Mouse (Mus musculus) limb, embryonic 10.5 days (tissue): Measurements from ENCODE around the gene Pate2. TPM values are rescaled to one million over a fixed set of nuclear protein-coding genes. Genes with fewer than 3 reads are reported as not detected.

Experiments used
- DNase-seq: peaks from one replicate; pipeline ENCODE4 v3.0.0-alpha.2; 2017; ENCODE audit warnings: low spot score
- H3K27ac ChIP-seq: fragments of 300-500 bp; sonication (generic); 2 replicates; pipeline ENCODE4 v1.5.1; 2016; ENCODE audit warnings: mild to moderate bottlenecking
- H3K27me3 ChIP-seq: fragments of 300-500 bp; sonication (generic); 2 replicates; pipeline ENCODE4 v1.6.1; 2016; ENCODE audit warnings: low read depth, mild to moderate bottlenecking; ENCODE audit not compliant: poor library complexity, severe bottlenecking
- H3K36me3 ChIP-seq: fragments of 300-500 bp; sonication (generic); 2 replicates; pipeline ENCODE4 v1.6.1; 2016; ENCODE audit warnings: mild to moderate bottlenecking, moderate library complexity
- H3K4me1 ChIP-seq: fragments of 300-500 bp; sonication (generic); 2 replicates; pipeline ENCODE4 v1.6.1; 2016
- H3K4me3 ChIP-seq: fragments of 300-500 bp; sonication (generic); 2 replicates; pipeline ENCODE4 v1.5.1; 2016; ENCODE audit warnings: mild to moderate bottlenecking, moderate library complexity
- H3K9me3 ChIP-seq: fragments of 300-500 bp; sonication (generic); replicated peaks from 2 replicates; pipeline ENCODE4 v1.6.1; 2016; ENCODE audit warnings: mild to moderate bottlenecking
- WGBS: fragments of 180-500 bp; shearing (Covaris S2); methylation state at CpG from one replicate; pipeline ENCODE4 v1.1.7; 2016; 5-methylcytosine and 5-hydroxymethylcytosine counted together
- polyA plus RNA-seq: library from polyadenylated mRNA; unstranded; fragments of >200 nt; fragmentation: Nextera tagmentation; extraction: Ambion mirVana; gene quantifications from 2 replicates; pipeline ENCODE4 v1.2.1, GENCODE M21; 2016

Gene Pate2
- polyA plus RNA-seq, 1 experiment from 2014 or later = 1.2 TPM

- H3K4me3 ChIP-seq = no peak overlapping the region
- DNase-seq = peak; percentile 29
- no peaks in the 10 kb centered on the region for H3K27me3 ChIP-seq
- no peaks in the 10 kb centered on the region for H3K9me3 ChIP-seq
- WGBS = 91% methylated on average over 5 of the region's 5 CpGs
- peaks cover 10% of the 10 kb centered on the region for H3K4me1 ChIP-seq
- no peaks in the 10 kb centered on the region for H3K36me3 ChIP-seq
- H3K27ac ChIP-seq = no peak overlapping the region
Measured at GRCm38 (mm10) chr9:35541024-35541423, 29.1 kb upstream of the Pate2 start.

GRCm38 (mm10) chr9:35541488-35541887, 28.6 kb upstream of the Pate2 start:
- H3K27me3 ChIP-seq = no peaks in the 10 kb centered on the region
- H3K4me3 ChIP-seq = no peak overlapping the region
- H3K36me3 ChIP-seq = no peaks in the 10 kb centered on the region
- H3K9me3 ChIP-seq = no peaks in the 10 kb centered on the region
- no peak overlapping the region for H3K27ac ChIP-seq
- 12% methylated on average over 6 of the region's 6 CpGs for WGBS
- DNase-seq = peak; percentile 93
- peaks cover 10% of the 10 kb centered on the region for H3K4me1 ChIP-seq

GRCm38 (mm10) chr9:35541941-35542340, 28.1 kb upstream of the Pate2 start:
- H3K27ac ChIP-seq = no peak overlapping the region
- peak; percentile 7 for DNase-seq
- H3K9me3 ChIP-seq = no peaks in the 10 kb centered on the region

GRCm38 (mm10) chr9:35543099-35543860, 26.8 kb upstream of the Pate2 start:
- 87% methylated on average over 14 of the region's 14 CpGs for WGBS
- no peaks in the 10 kb centered on the region for H3K27me3 ChIP-seq
- no peaks in the 10 kb centered on the region for H3K9me3 ChIP-seq
- H3K4me3 ChIP-seq = no peak overlapping the region
- H3K27ac ChIP-seq = no peak overlapping the region
- peaks cover 2% of the 10 kb centered on the region for H3K4me1 ChIP-seq
- no peaks in the 10 kb centered on the region for H3K36me3 ChIP-seq
- no peak for DNase-seq

More at GRCm38 (mm10) chr9:35541941-35542340, 28.1 kb upstream of the Pate2 start:
- no peaks in the 10 kb centered on the region for H3K36me3 ChIP-seq
- WGBS = 74% methylated on average over 6 of the region's 6 CpGs
- H3K4me1 ChIP-seq = peaks cover 10% of the 10 kb centered on the region
- H3K27me3 ChIP-seq = no peaks in the 10 kb centered on the region
- no peak overlapping the region for H3K4me3 ChIP-seq

GRCm38 (mm10) chr9:35544666-35545065, 25.4 kb upstream of the Pate2 start:
- H3K9me3 ChIP-seq = no peaks in the 10 kb centered on the region
- H3K4me1 ChIP-seq = no peaks in the 10 kb centered on the region; the same call in 1 of the 2 replicates
- H3K27ac ChIP-seq = no peak overlapping the region
- no peaks in the 10 kb centered on the region for H3K27me3 ChIP-seq
- 71% methylated on average over 2 of the region's 2 CpGs for WGBS
- DNase-seq = no peak
- no peaks in the 10 kb centered on the region for H3K36me3 ChIP-seq
- no peak overlapping the region for H3K4me3 ChIP-seq

- no peaks in the 10 kb centered on the region for H3K36me3 ChIP-seq
- H3K4me3 ChIP-seq = no peak overlapping the region
- peak; percentile 26 for DNase-seq
- WGBS = 75% methylated on average over 12 of the region's 12 CpGs
- H3K9me3 ChIP-seq = no peaks in the 10 kb centered on the region
- no peak overlapping the region for H3K27ac ChIP-seq
- no peaks in the 10 kb centered on the region; the same call in 1 of the 2 replicates for H3K4me1 ChIP-seq
- no peaks in the 10 kb centered on the region for H3K27me3 ChIP-seq
Measured at GRCm38 (mm10) chr9:35545704-35546103, 24.4 kb upstream of the Pate2 start.

DNA sequence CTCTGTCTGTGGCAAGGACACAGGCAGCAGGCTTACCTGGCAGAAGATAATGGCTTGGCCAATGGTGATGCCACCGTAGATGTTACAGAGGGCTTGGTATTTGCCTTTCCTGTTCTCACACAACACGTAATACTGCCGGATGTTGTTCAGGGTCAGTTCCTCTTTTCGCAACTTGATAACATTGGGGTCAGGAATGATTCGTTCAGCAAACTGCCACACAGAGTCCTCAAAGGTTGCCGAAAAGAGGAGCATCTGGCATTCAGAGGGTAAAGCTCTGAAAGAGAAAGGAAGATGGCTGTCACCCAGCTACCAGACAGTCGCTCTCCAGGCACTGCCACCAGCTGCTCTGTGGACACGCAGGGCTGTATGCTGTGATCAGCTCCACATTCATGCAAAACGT, 23.3 kb upstream of the Pate2 start:
- no peaks in the 10 kb centered on the region; the same call in 1 of the 2 replicates for H3K4me1 ChIP-seq
- no peaks in the 10 kb centered on the region for H3K27me3 ChIP-seq
- no peak overlapping the region for H3K27ac ChIP-seq
- WGBS = 88% methylated on average over 9 of the region's 9 CpGs
- H3K4me3 ChIP-seq = no peak overlapping the region
- H3K9me3 ChIP-seq = no peaks in the 10 kb centered on the region
- no peaks in the 10 kb centered on the region for H3K36me3 ChIP-seq
- no peak for DNase-seq

DNA sequence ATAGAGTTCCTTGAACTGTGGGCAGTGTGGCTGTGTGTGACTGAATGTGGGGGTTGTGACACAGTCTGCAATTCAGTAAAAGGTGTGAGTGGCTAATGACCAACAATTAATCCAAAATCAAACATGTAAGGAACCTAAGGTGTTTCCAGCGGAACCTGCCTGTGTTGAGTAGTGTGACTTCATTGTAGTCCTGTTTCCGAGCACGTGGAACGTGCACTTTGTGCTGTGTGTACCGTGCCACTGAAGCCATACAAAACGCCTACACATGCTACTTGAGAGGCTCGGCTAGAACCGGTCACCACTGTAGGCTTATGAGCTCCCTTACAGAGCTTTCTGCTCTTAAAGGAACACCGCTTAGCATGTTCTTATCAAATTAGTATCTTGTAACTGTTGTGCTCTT, 21.6 kb upstream of the Pate2 start:
- H3K27me3 ChIP-seq = no peaks in the 10 kb centered on the region

DNA sequence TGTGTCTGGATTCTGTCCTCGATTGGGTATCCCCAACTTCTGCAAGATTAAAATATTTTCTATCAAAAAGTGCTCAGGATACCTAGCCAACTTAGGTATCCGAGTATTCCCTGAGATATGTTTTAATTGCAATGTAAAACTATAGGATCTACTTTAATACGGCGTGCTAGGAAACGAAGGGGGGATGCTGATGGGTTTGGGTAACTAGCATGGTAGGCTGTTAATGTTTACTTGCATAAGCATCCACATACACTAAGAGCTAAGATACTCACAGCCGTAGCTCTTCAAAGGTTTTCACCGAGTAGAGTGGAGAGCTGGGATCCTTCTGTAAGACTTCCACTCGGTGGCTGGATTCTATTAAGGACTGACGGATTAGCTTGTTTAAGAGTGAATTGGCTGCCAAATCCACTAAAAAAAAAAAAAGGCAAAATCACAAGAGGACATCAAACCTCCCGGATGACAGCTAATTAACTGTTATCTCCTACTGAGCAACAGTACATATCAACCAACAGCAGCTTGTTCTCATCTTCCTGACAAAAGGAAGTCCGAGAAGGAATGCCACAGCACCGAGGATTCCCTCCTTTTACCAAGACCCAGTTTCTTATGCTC, 13.5 kb upstream of the Pate2 start:
- no peak for DNase-seq
- 59% methylated on average over 12 of the region's 12 CpGs for WGBS

More for the DNA sequence above, 21.6 kb upstream of the Pate2 start:
- no peak for DNase-seq
- H3K27ac ChIP-seq = no peak overlapping the region
- no peak overlapping the region for H3K4me3 ChIP-seq
- H3K9me3 ChIP-seq = no peaks in the 10 kb centered on the region
- no peaks in the 10 kb centered on the region for H3K36me3 ChIP-seq
- H3K4me1 ChIP-seq = no peaks in the 10 kb centered on the region; the same call in 1 of the 2 replicates
- WGBS = 89% methylated on average over 9 of the region's 9 CpGs

DNA sequence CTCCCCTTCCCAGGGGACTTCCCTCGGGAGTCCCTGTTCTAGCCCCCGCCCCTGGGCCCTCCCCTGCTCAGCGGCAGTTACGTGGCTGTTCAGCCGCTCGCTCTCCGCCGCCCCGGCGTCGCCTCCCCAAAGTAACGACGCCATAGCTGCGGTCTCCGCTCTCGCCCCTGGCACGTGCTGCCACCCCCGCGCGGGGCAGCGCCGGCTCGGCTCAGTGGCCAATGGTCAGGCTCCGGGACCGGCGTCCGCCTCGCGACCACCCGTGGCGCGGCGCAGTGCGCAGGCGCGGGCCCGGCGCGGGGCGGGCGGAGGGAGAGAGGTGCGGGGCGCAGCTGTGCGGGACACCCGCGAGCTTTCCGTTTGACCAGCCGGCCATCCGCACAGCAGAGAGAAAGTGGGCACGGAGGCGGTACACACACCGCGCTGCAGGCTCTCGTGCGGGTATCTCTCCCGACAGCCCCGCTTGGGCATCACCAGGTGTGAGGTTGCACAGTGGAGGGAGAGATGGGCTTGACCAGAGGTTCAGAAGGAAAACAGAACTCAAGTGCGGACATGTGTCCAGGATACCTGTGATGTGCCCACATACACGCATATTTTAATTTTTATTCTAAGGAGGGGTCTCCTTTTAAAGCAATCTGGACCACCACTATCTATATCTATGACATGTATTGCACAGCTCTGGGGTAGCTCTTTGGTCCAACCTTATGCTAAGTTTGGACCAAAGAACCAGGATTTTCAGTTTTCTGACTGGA, 11.7 kb upstream of the Pate2 start, which contains the start of the genes Ddx25 and Pus3:
Gene Ddx25, minus strand, starts transcription at position 272 of the 752 bp plus-strand sequence.
Gene Pus3, plus strand, starts transcription at position 339 of the 752 bp plus-strand sequence.
- WGBS = 1% methylated on average over 59 of the region's 59 CpGs
- H3K27me3 ChIP-seq = peaks cover 11% of the 10 kb centered on the region; the same call in 1 of the 2 replicates
- peaks cover 26% of the 10 kb centered on the region for H3K36me3 ChIP-seq
- H3K27ac ChIP-seq = peak within 1 kb of the TSS; percentile 89
- DNase-seq = peak; percentile 80
- H3K4me3 ChIP-seq = peak within 1 kb of the TSS; percentile 74
- no peaks in the 10 kb centered on the region for H3K9me3 ChIP-seq
- H3K4me1 ChIP-seq = peaks cover 19% of the 10 kb centered on the region

More for the DNA sequence above, 13.5 kb upstream of the Pate2 start:
- Histone ChIP-seq H3K36me3 (peaks cover 8% of the 10 kb centered on the region), H3K4me3 (no peak overlapping the region), H3K27me3 (peaks cover 11% of the 10 kb centered on the region; the same call in 1 of the 2 replicates), H3K27ac (no peak overlapping the region), H3K9me3 (no peaks in the 10 kb centered on the region), H3K4me1 (peaks cover 19% of the 10 kb centered on the region)

DNA sequence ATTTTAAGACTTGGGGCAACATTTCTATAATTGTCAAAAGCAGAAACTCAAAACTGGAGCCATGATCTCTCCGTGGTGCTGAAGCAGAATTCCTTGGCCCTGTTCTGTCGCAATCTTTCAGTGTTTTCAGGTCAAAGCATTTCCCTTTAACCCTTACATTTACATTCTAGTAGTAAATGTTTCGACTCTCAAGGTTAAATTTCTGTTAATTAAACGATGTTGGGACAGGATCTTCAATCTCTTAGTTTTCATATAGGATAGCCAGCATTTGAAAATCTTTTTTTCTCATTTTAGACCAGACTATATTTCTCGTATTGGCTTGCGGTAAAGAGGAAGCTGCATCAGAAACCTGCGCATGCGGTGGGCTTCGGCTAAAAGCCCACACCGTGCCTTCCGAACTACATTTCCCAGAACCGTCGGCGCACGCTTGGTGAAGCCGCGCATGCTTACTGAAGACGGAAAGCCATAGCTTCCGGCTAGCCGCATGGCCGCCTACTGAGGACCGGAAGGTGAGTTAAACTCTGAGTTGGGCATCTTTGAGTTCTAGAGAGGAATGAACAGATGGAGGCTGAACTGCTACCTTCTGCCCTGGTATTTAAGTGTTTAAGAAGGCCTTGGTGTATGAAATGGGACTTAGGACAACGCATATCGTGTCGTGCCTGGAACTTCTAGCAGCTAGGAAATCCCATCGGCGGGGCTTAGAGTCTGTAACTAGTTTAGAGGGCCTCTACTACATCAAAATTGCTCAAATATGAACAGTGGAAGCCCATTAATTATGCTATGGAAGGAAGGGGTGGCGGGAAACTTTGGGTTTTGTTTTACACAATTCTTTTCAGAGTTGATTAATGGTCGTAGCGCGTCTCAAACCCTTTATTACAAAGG, 10.8 kb upstream of the Pate2 start:
- peaks cover 33% of the 10 kb centered on the region for H3K36me3 ChIP-seq
- H3K4me1 ChIP-seq = peaks cover 19% of the 10 kb centered on the region
- H3K27ac ChIP-seq = peak overlapping the region; percentile 89
- H3K9me3 ChIP-seq = no peaks in the 10 kb centered on the region
- peak; percentile 91 for DNase-seq
- WGBS = 2% methylated on average over 31 of the region's 31 CpGs
- H3K4me3 ChIP-seq = peak overlapping the region; percentile 74
- peaks cover 11% of the 10 kb centered on the region; the same call in 1 of the 2 replicates for H3K27me3 ChIP-seq

DNA sequence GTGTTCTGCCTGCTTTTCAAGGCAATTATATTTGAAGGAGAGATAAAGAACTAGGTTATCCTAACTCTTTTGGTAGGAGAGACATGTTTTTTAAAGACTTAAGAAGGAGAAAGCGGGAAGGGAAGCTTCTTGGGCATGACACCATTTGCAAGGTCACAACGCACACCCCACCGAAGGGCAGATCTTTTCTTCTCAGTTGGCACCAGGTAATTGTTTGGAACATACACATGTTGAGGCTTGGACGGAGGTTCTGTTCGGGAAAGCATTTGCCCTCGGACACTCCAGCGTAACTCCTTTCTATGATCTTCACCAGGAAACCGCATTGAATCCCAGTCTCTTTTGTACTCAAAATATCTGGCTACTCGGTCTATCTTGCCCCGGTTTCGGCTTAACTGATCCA, 9.0 kb upstream of the Pate2 start:
- no peaks in the 10 kb centered on the region for H3K9me3 ChIP-seq
- peaks cover 19% of the 10 kb centered on the region for H3K4me1 ChIP-seq
- peaks cover 51% of the 10 kb centered on the region for H3K36me3 ChIP-seq
- H3K4me3 ChIP-seq = no peak overlapping the region
- 94% methylated on average over 11 of the region's 11 CpGs for WGBS
- no peak for DNase-seq
- peaks cover 11% of the 10 kb centered on the region; the same call in 1 of the 2 replicates for H3K27me3 ChIP-seq
- H3K27ac ChIP-seq = no peak overlapping the region
